In the genomic region with DNA sequence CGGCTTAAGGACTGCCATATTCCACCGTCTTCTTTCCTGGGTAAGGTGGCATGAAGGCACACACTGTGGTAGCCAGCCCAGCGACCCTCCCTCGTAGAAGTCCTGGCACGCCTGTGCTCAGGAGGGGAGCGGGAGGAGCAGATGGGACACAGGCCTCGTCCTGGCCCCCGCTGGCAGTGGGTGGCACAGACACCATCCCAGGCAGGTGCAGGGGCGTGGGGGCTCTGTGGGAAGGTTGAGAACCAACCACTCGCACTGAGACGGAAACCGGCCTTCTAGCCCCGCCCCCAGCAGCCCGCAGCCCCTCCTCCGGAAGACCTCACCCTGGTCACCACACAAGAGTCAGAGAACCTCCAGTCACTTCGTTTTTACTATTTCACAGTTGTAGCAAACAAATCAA, we compare ENCODE assay signal across 8 mouse cellular contexts. TPM values are rescaled to one million over a fixed set of nuclear protein-coding genes. Genes with fewer than 3 reads are reported as not detected.
DNase-seq lines count a peak whose midpoint lies in the region; ATAC-seq and TF ChIP-seq lines count a peak whose summit lies in the region.

No protein-coding gene starts in this region.

- H3K9ac ChIP-seq in forebrain, embryonic 14.5 days (ENCODE audit: low read length), result peak overlapping the region; percentile 51
- H3K9ac ChIP-seq in intestine, embryonic 15.5 days, result no peak overlapping the region

- H3K4me3 ChIP-seq in forebrain, embryonic 14.5 days (ENCODE audit: low read depth, low read length), result no peak overlapping the region
- H3K4me3 ChIP-seq in intestine, embryonic 15.5 days (replicated peaks), result peak overlapping the region; percentile 19
- peak overlapping the region; percentile 6; the same call in 1 of the 2 replicates for H3K4me3 ChIP-seq in olfactory bulb, adult 2 months (ENCODE audit: insufficient read depth, low read depth, low read length)

- no peaks in the 10 kb centered on the region for H3K4me1 ChIP-seq in forebrain, embryonic 14.5 days (ENCODE audit: control insufficient read depth, insufficient read depth, low read length)
- peaks cover 24% of the 10 kb centered on the region for H3K4me1 ChIP-seq in intestine, embryonic 15.5 days (replicated peaks)
- H3K4me1 ChIP-seq in olfactory bulb, adult 2 months (ENCODE audit: control insufficient read depth, insufficient read depth, low read length), result peaks cover 56% of the 10 kb centered on the region

- H3K4me2 ChIP-seq in forebrain, embryonic 14.5 days (ENCODE audit: low read length), result peak overlapping the region; percentile 43
- H3K4me2 ChIP-seq in intestine, embryonic 15.5 days (replicated peaks), result peak overlapping the region; percentile 60

- H3K9me3 ChIP-seq in forebrain, embryonic 14.5 days (replicated peaks; ENCODE audit: control insufficient read depth, low read length), result no peaks in the 10 kb centered on the region
- H3K9me3 ChIP-seq in intestine, embryonic 15.5 days, result no peaks in the 10 kb centered on the region

- TF ChIP-seq POLR2A in olfactory bulb, adult 2 months (IDR thresholded peaks at IDR 0.05; ENCODE audit: insufficient read depth, low read depth, low read length), result no peak

- no peak overlapping the region for H3K27ac ChIP-seq in forebrain, embryonic 14.5 days (ENCODE audit: low read depth, low read length)
- peak overlapping the region; percentile 84 for H3K27ac ChIP-seq in intestine, embryonic 15.5 days
- H3K27ac ChIP-seq in olfactory bulb, adult 2 months (ENCODE audit: insufficient read depth, low read depth, low read length), result peak overlapping the region; percentile 68

- no peaks in the 10 kb centered on the region for H3K27me3 ChIP-seq in forebrain, embryonic 14.5 days (replicated peaks; ENCODE audit: control insufficient read depth, insufficient read depth, low read length)
- H3K27me3 ChIP-seq in intestine, embryonic 15.5 days (replicated peaks), result no peaks in the 10 kb centered on the region

- 17% methylated on average over 16 of the region's 16 CpGs for WGBS in forebrain, embryonic 14.5 days
- WGBS in intestine, embryonic 15.5 days, result 10% methylated on average over 16 of the region's 16 CpGs
- 10% methylated on average over 16 of the region's 16 CpGs for WGBS in olfactory bulb, adult 2 months

- TF ChIP-seq CTCF in olfactory bulb, adult 2 months (IDR thresholded peaks at IDR 0.05; ENCODE audit: insufficient read depth, low read depth, low read length), result no peak

- peak; percentile 45 for ATAC-seq in forebrain, embryonic 14.5 days
- ATAC-seq in intestine, embryonic 15.5 days, result peak; percentile 66

- DNase-seq in adrenal gland, postnatal 10 days, result peak; percentile 52
- no peak for DNase-seq in adrenal gland, adult 18-20 months (ENCODE audit: low spot score in 2 of 2)
- DNase-seq in R1 (ENCODE audit: low read depth, low spot score), result peak; percentile 79
- peak; percentile 23 for DNase-seq in forebrain, embryonic 14.5 days (ENCODE audit: low spot score)
- DNase-seq in lung, postnatal 10 days, result peak; percentile 86
- no peak for DNase-seq in layer of hippocampus, postnatal 36 days

- peaks cover 46% of the 10 kb centered on the region for H3K36me3 ChIP-seq in forebrain, embryonic 14.5 days (ENCODE audit: control insufficient read depth, insufficient read depth, low read length)
- peaks cover 31% of the 10 kb centered on the region for H3K36me3 ChIP-seq in intestine, embryonic 15.5 days

RNA-seq across cellular contexts. Expression of gene Unc13d, which starts 0.5 kb away (rescaled TPM):
- 1 to 10 TPM; 2.3 to 2.7 TPM for total RNA-seq in adrenal gland, postnatal 10 days (2021)
- 1 to 10 TPM; 1.0 to 1.3 TPM for total RNA-seq in adrenal gland, adult 18-20 months (2021)
- polyA plus RNA-seq in forebrain, embryonic 14.5 days (2014; fragmentation: Nextera tagmentation; extraction: Ambion mirVana), result 0.19 and 0.62 TPM in 2 replicates
- polyA plus RNA-seq in intestine, embryonic 15.5 days (2015; fragmentation: Nextera tagmentation; extraction: Ambion mirVana), result 4.2 and 5.2 TPM in 2 replicates
- not detected in 2 replicates for polyA plus RNA-seq in olfactory bulb, adult 2 months (2012; ENCODE audit: insufficient read depth, insufficient read length, low replicate concordance, missing spikeins)
- total RNA-seq in layer of hippocampus, postnatal 36 days (2021), result 1 to 10 TPM; 1.9 to 2.4 TPM

RNA-seq across cellular contexts. Expression of gene Wbp2, which starts 8.6 kb away (rescaled TPM):
- 100 to 1,000 TPM; 103 to 110 TPM for total RNA-seq in adrenal gland, postnatal 10 days (2021)
- total RNA-seq in adrenal gland, adult 18-20 months (2021), result 100 to 1,000 TPM; 163 to 187 TPM
- 145 and 166 TPM in 2 replicates for polyA plus RNA-seq in forebrain, embryonic 14.5 days (2014; fragmentation: Nextera tagmentation; extraction: Ambion mirVana)
- 93.5 and 98.1 TPM in 2 replicates for polyA plus RNA-seq in intestine, embryonic 15.5 days (2015; fragmentation: Nextera tagmentation; extraction: Ambion mirVana)
- 339 TPM in 1 of 2 replicates, not detected in the other for polyA plus RNA-seq in olfactory bulb, adult 2 months (2012; ENCODE audit: insufficient read depth, insufficient read length, low replicate concordance, missing spikeins)
- total RNA-seq in layer of hippocampus, postnatal 36 days (2021), result 100 to 1,000 TPM; 402 to 404 TPM

RNA-seq across cellular contexts. Expression of gene Unk, which starts 48.1 kb away (rescaled TPM):
- 10 to 100 TPM; 21.0 to 26.0 TPM for total RNA-seq in adrenal gland, postnatal 10 days (2021)
- total RNA-seq in adrenal gland, adult 18-20 months (2021), result 10 to 100 TPM; 16.2 to 19.2 TPM
- 23.4 and 24.9 TPM in 2 replicates for polyA plus RNA-seq in forebrain, embryonic 14.5 days (2014; fragmentation: Nextera tagmentation; extraction: Ambion mirVana)
- polyA plus RNA-seq in intestine, embryonic 15.5 days (2015; fragmentation: Nextera tagmentation; extraction: Ambion mirVana), result 25.7 and 27.4 TPM in 2 replicates
- 207 TPM in 1 of 2 replicates, not detected in the other for polyA plus RNA-seq in olfactory bulb, adult 2 months (2012; ENCODE audit: insufficient read depth, insufficient read length, low replicate concordance, missing spikeins)
- 10 to 100 TPM; 19.4 to 21.9 TPM for total RNA-seq in layer of hippocampus, postnatal 36 days (2021)

RNA-seq across cellular contexts. Expression of gene Trim47, which starts 48.8 kb away (rescaled TPM):
- total RNA-seq in adrenal gland, postnatal 10 days (2021), result 10 to 100 TPM; 23.2 to 24.5 TPM
- total RNA-seq in adrenal gland, adult 18-20 months (2021), result 10 to 100 TPM; 14.6 to 23.5 TPM
- polyA plus RNA-seq in forebrain, embryonic 14.5 days (2014; fragmentation: Nextera tagmentation; extraction: Ambion mirVana), result 4.0 and 6.0 TPM in 2 replicates
- polyA plus RNA-seq in intestine, embryonic 15.5 days (2015; fragmentation: Nextera tagmentation; extraction: Ambion mirVana), result 18.0 and 20.9 TPM in 2 replicates
- not detected in 2 replicates for polyA plus RNA-seq in olfactory bulb, adult 2 months (2012; ENCODE audit: insufficient read depth, insufficient read length, low replicate concordance, missing spikeins)
- total RNA-seq in layer of hippocampus, postnatal 36 days (2021), result 1 to 10 TPM; 4.4 to 4.6 TPM

RNA-seq across cellular contexts. Expression of gene H3f3b, which starts 50.5 kb away (rescaled TPM):
- 100 to 1,000 TPM; 401 to 426 TPM for total RNA-seq in adrenal gland, postnatal 10 days (2021)
- total RNA-seq in adrenal gland, adult 18-20 months (2021), result 100 to 1,000 TPM; 248 to 269 TPM
- 2,620 and 3,081 TPM in 2 replicates for polyA plus RNA-seq in forebrain, embryonic 14.5 days (2014; fragmentation: Nextera tagmentation; extraction: Ambion mirVana)
- polyA plus RNA-seq in intestine, embryonic 15.5 days (2015; fragmentation: Nextera tagmentation; extraction: Ambion mirVana), result 1,398 and 1,618 TPM in 2 replicates
- polyA plus RNA-seq in olfactory bulb, adult 2 months (2012; ENCODE audit: insufficient read depth, insufficient read length, low replicate concordance, missing spikeins), result 341 and 464 TPM in 2 replicates
- total RNA-seq in layer of hippocampus, postnatal 36 days (2021), result 100 to 1,000 TPM; 263 to 275 TPM

Comparison
In these comparisons a context has a peak if more than half of its experiments do, and no peak if none do; other contexts are left out.
1. DNase-seq: peak in adrenal gland, postnatal 10 days (single experiment), R1 (single experiment), forebrain, embryonic 14.5 days (single experiment) and lung, postnatal 10 days (single experiment); none in adrenal gland, adult 18-20 months (0 of 2) and layer of hippocampus, postnatal 36 days (0 of 2).